In the genomic region with DNA sequence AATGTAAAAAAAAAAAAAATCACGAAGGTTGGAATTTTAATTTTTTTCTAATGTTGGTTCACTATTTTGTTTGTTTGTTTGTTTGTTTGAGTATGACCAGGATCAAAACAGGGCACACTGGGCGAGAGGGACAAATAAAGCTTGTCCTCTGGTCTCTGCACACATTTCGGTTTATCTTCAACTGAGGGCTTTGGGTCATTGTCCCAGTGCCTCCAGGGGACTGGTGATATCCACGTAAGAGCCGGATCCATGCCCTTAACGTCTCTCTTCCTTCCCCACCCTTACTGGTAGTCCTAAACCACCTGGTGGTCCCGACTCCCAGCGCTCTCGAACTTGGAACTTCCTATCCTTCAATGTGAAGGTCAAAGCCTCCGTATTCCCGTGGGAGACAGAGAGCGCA, we compare ENCODE assay signal across 8 mouse cellular contexts. TPM values are rescaled to one million over a fixed set of nuclear protein-coding genes. Genes with fewer than 3 reads are reported as not detected.
A peak's percentile ranks its signal among the peaks of the same experiment; 100 is the strongest.
DNase-seq lines count a peak whose midpoint lies in the region; ATAC-seq and TF ChIP-seq lines count a peak whose summit lies in the region.

No protein-coding gene starts in this region.

- H3K27ac ChIP-seq in gastrocnemius, adult 2 months = peak overlapping the region; percentile 92
- H3K27ac ChIP-seq in spleen, adult 2 months (ENCODE audit: insufficient read depth, low read length) = no peak overlapping the region
- no peak overlapping the region for H3K27ac ChIP-seq in limb, embryonic 15.5 days
- H3K27ac ChIP-seq in stomach, embryonic 16.5 days (ENCODE audit: low read length) = no peak overlapping the region

- H3K4me3 ChIP-seq in gastrocnemius, adult 2 months = peak overlapping the region; percentile 90
- H3K4me3 ChIP-seq in spleen, adult 2 months (ENCODE audit: extremely low read depth, insufficient read depth, insufficient read length) = peak overlapping the region; percentile 45; the same call in 1 of the 2 replicates
- peak overlapping the region; percentile 87 for H3K4me3 ChIP-seq in limb, embryonic 15.5 days
- peak overlapping the region; percentile 80 for H3K4me3 ChIP-seq in stomach, embryonic 16.5 days (replicated peaks; ENCODE audit: low read length)

- H3K4me1 ChIP-seq in spleen, adult 2 months (ENCODE audit: control insufficient read depth, insufficient read depth, insufficient read length) = peaks cover 23% of the 10 kb centered on the region; the same call in 1 of the 2 replicates
- peaks cover 67% of the 10 kb centered on the region for H3K4me1 ChIP-seq in limb, embryonic 15.5 days
- H3K4me1 ChIP-seq in stomach, embryonic 16.5 days (ENCODE audit: control insufficient read depth, insufficient read depth, low read length) = peaks cover 43% of the 10 kb centered on the region

- no peaks in the 10 kb centered on the region for H3K27me3 ChIP-seq in spleen, adult 2 months (ENCODE audit: control insufficient read depth, insufficient read depth, low read length)
- no peaks in the 10 kb centered on the region for H3K27me3 ChIP-seq in limb, embryonic 15.5 days
- no peaks in the 10 kb centered on the region for H3K27me3 ChIP-seq in stomach, embryonic 16.5 days (ENCODE audit: control insufficient read depth, insufficient read depth, low read length)

- ATAC-seq in limb, embryonic 15.5 days (ENCODE audit: insufficient number of reproducible peaks, low FRiP score, low TSS enrichment, low read depth) = no peak
- ATAC-seq in stomach, embryonic 16.5 days (ENCODE audit: insufficient read depth, low FRiP score) = no peak
- no peak for ATAC-seq in activated CD4-positive, CD25-positive, alpha-beta regulatory T cell, adult 4 months

- WGBS in spleen, adult 2 months = 48% methylated on average over 12 of the region's 12 CpGs
- 23% methylated on average over 12 of the region's 12 CpGs for WGBS in limb, embryonic 15.5 days
- 22% methylated on average over 12 of the region's 12 CpGs for WGBS in stomach, embryonic 16.5 days

- TF ChIP-seq POLR2A in spleen, adult 2 months (IDR thresholded peaks at IDR 0.05; ENCODE audit: low read depth, low read length) = no peak

- intact Hi-C loops in gastrocnemius, adult 2 months (cut with DNase I) = loop anchor here (5.0 to 10.0 kb wide), 2 partner anchors 190 to 233 kb away; no protein-coding TSS in a partner anchor
- intact Hi-C loops in gastrocnemius, postnatal 36 days (cut with DNase I) = loop anchor here (1.0 to 5.0 kb wide), 2 partner anchors 67 to 175 kb away; partner anchors contain the start of gene Uggt1

- peak overlapping the region; percentile 95 for H3K4me2 ChIP-seq in limb, embryonic 15.5 days
- H3K4me2 ChIP-seq in stomach, embryonic 16.5 days (ENCODE audit: low read depth, low read length) = peak overlapping the region; percentile 95

- no peak for DNase-seq in gastrocnemius, adult 2 months
- no peak for DNase-seq in gastrocnemius, postnatal 36 days
- DNase-seq in spleen, adult 2 months (ENCODE audit: low read depth in 1 of 2, low spot score in 2 of 2) = no peak
- no peak for DNase-seq in spleen, adult 12 weeks (ENCODE audit: low spot score)
- DNase-seq in right cerebral cortex, postnatal 36 days (ENCODE audit: low spot score in 2 of 2) = no peak

- TF ChIP-seq CTCF in gastrocnemius, adult 2 months (IDR thresholded peaks at IDR 0.05) = no peak
- TF ChIP-seq CTCF in spleen, adult 2 months (IDR thresholded peaks at IDR 0.05; ENCODE audit: extremely low read depth, insufficient read depth, insufficient read length, insufficient replicate concordance) = no peak

- H3K9me3 ChIP-seq in limb, embryonic 15.5 days = no peaks in the 10 kb centered on the region
- no peaks in the 10 kb centered on the region for H3K9me3 ChIP-seq in stomach, embryonic 16.5 days (replicated peaks; ENCODE audit: control insufficient read depth, low read length)

- 0 out of 2 replicates have a peak overlapping the region, but pooled peaks have one; percentile 76 for H3K9ac ChIP-seq in limb, embryonic 15.5 days
- peak overlapping the region; percentile 71 for H3K9ac ChIP-seq in stomach, embryonic 16.5 days (ENCODE audit: low read length)

- H3K36me3 ChIP-seq in spleen, adult 2 months (ENCODE audit: control insufficient read depth, insufficient read depth, low read length) = no peaks in the 10 kb centered on the region
- no peaks in the 10 kb centered on the region for H3K36me3 ChIP-seq in limb, embryonic 15.5 days
- H3K36me3 ChIP-seq in stomach, embryonic 16.5 days (ENCODE audit: control insufficient read depth, insufficient read depth, low read length) = no peaks in the 10 kb centered on the region

RNA-seq across cellular contexts. Expression of gene Hs6st1, which starts 0.6 kb away (rescaled TPM):
- 10 to 100 TPM; 20.7 to 22.0 TPM for total RNA-seq in gastrocnemius, adult 2 months (2021)
- 10 to 100 TPM; 18.4 to 22.2 TPM for total RNA-seq in gastrocnemius, postnatal 36 days (2021)
- polyA plus RNA-seq in spleen, adult 2 months (2012; rRNA removed) = 56.5 and 66.0 TPM in 2 replicates
- polyA plus RNA-seq in limb, embryonic 15.5 days (2015; fragmentation: Nextera tagmentation; extraction: Ambion mirVana) = 6.5 and 8.1 TPM in 2 replicates
- 4.8 and 5.2 TPM in 2 replicates for polyA plus RNA-seq in stomach, embryonic 16.5 days (2015; fragmentation: Nextera tagmentation; extraction: Ambion mirVana)
- 1 to 10 TPM; 2.8 to 3.8 TPM for polyA plus RNA-seq in activated CD4-positive, CD25-positive, alpha-beta regulatory T cell, adult 4 months (2017; shearing (Covaris generic))
